Mouse (Mus musculus): Measurements from ENCODE around the gene Cfap97d2. TPM values are rescaled to one million over a fixed set of nuclear protein-coding genes. Genes with fewer than 3 reads are reported as not detected.

Gene Cfap97d2
- polyA plus RNA-seq, 1 experiment from 2014 or later = not detected

DNA sequence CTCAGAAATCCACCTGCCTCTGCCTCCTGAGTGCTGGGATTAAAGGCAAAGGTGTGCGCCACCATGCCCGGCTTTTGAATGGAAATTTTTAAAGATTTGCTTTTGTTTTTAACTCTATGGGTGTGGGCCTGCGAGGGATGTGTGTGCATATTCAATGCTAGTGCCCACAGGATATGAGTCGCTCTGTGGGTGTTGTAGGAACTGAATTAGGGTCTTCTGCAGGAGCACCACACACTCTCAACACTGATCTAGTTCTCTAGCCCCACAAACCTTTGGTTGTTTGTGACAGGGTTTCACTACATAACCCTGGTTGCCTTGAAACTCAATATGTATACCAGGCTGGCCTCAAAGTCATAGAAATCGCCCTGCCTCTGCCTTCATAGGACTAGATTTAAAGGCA, 16.4 kb upstream of the Cfap97d2 start:
- no peak overlapping the region for H3K4me3 ChIP-seq
- H3K27ac ChIP-seq = no peak overlapping the region
- 0 out of 2 replicates have a peak, but pooled peaks cover 5% of the 10 kb centered on the region for H3K27me3 ChIP-seq
- no peaks in the 10 kb centered on the region for H3K9me3 ChIP-seq
- peaks cover 12% of the 10 kb centered on the region for H3K4me1 ChIP-seq
- no peak overlapping the region for H3K9ac ChIP-seq
- H3K4me2 ChIP-seq (replicated peaks) = no peak overlapping the region
- ATAC-seq (ENCODE audit: low FRiP score, low read depth) = no peak
- WGBS = 85% methylated on average over 5 of the region's 5 CpGs
- no peaks in the 10 kb centered on the region for H3K36me3 ChIP-seq

DNA sequence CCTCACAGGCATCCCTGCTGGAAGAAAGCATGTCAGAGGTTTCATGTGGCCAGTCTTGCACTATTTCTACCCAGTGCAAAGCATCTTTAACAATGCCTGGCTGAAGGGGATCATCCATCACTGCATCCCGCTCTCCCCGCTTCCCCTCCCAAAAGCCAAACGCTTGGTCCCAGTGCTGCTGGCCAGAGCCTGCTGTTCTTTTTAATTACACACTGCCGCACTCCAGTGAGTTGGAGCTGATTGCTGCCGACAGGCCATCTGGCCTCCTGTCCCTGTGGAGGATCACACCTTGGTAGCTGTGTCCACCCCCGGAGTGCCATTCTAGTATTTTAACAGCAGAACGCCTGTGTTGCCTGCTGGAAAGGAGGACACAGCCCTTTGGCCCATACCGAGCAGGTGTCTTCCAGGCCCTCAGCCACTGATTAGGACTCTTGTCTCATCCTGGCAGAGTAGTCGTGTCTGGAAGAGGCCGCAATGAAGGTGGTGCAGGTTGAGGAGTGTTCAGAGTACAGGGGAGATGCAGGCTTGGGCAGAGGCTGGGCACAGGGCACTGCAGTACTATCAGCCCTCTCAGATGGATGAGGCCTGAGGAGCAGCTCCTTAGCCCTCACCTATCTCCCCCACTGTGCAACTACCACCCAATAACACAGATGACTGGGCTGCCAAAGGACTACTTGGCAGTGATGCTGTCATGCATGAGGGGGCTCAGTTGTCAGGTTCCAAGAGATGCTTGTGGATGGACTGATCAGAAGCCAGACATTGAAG, 13.2 kb upstream of the Cfap97d2 start:
- no peak for ATAC-seq (ENCODE audit: low FRiP score, low read depth)
- H3K36me3 ChIP-seq = no peaks in the 10 kb centered on the region

GRCm38 (mm10) chr8:13694735-13695134, 11.0 kb upstream of the Cfap97d2 start:
- Histone ChIP-seq H3K27ac (no peak overlapping the region), H3K4me2 (replicated peaks) (no peak overlapping the region), H3K4me3 (no peak overlapping the region), H3K36me3 (no peaks in the 10 kb centered on the region), H3K9ac (no peak overlapping the region), H3K4me1 (0 out of 2 replicates have a peak, but pooled peaks cover 5% of the 10 kb centered on the region), H3K27me3 (no peaks in the 10 kb centered on the region), H3K9me3 (no peaks in the 10 kb centered on the region)
- 52% methylated on average over 12 of the region's 12 CpGs for WGBS
- no peak for ATAC-seq (ENCODE audit: low FRiP score, low read depth)

More for the DNA sequence above, 13.2 kb upstream of the Cfap97d2 start:
- H3K4me1 ChIP-seq = 0 out of 2 replicates have a peak, but pooled peaks cover 8% of the 10 kb centered on the region
- H3K27me3 ChIP-seq = no peaks in the 10 kb centered on the region
- no peaks in the 10 kb centered on the region for H3K9me3 ChIP-seq
- 42% methylated on average over 10 of the region's 10 CpGs for WGBS
- no peak overlapping the region for H3K9ac ChIP-seq
- no peak overlapping the region for H3K4me2 ChIP-seq (replicated peaks)
- H3K27ac ChIP-seq = no peak overlapping the region
- no peak overlapping the region for H3K4me3 ChIP-seq

DNA sequence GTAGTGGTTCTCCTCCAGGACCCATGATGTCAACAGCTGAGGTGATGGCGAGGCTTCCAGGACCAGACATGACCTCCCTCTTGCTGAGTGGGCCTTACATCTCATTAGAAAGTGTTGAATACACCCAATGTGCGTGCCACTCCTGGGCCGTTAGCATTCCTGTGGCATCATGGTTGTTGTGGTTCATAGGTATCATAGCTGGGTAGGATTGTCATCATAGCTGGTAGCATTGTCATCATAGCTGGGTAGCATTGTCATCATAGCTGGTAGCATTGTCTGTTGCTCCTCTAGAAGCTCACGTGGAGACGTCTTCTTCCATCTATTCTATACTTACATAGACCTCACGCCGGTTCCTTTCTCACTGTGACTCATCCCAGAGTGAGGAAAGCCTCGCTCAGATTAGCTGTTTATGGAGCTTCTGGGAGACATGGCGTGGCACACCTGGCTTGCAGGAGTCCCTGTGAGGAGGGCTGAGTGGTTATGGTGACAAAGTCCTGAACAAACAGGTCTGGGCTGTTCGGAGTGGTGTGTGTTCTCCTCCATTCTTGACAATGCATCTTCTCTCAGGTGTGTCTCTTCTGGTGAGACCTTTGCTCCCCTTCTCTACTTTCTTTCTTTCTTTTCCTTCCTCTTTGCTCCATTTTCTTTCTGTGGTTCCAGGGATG, 10.4 kb upstream of the Cfap97d2 start:
- WGBS = 88% methylated on average over 10 of the region's 10 CpGs

DNA sequence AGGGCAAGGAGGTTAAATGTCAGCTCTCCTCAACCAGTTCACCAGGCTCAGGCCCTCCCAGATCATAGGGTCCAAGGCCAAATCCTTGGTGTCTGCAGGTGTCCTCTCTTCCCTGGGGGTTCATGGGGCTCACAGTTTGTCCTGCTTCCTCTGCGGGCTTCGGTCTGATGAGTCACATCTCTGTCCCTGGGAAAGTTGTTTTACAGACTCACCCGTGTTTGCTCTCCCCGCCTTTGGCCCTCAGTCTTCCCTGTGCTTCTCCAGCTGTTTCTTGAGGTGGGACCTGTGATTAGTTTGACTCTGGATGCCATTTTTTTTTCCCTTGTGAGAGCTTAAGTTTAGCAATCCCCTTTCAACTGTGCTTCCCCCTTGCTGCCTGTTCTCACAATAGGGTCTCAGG, 9.5 kb upstream of the Cfap97d2 start:
- Histone ChIP-seq H3K27me3 (no peaks in the 10 kb centered on the region), H3K4me1 (0 out of 2 replicates have a peak, but pooled peaks cover 5% of the 10 kb centered on the region), H3K4me2 (replicated peaks) (no peak overlapping the region), H3K4me3 (no peak overlapping the region), H3K9ac (no peak overlapping the region), H3K9me3 (no peaks in the 10 kb centered on the region), H3K27ac (no peak overlapping the region), H3K36me3 (no peaks in the 10 kb centered on the region)
- 83% methylated on average over 4 of the region's 4 CpGs for WGBS
- ATAC-seq (ENCODE audit: low FRiP score, low read depth) = no peak

More for the DNA sequence above, 10.4 kb upstream of the Cfap97d2 start:
- Histone ChIP-seq H3K36me3 (no peaks in the 10 kb centered on the region), H3K27ac (no peak overlapping the region), H3K4me1 (0 out of 2 replicates have a peak, but pooled peaks cover 5% of the 10 kb centered on the region), H3K9me3 (no peaks in the 10 kb centered on the region), H3K9ac (no peak overlapping the region), H3K27me3 (no peaks in the 10 kb centered on the region), H3K4me3 (no peak overlapping the region), H3K4me2 (replicated peaks) (no peak overlapping the region)
- no peak for ATAC-seq (ENCODE audit: low FRiP score, low read depth)

GRCm38 (mm10) chr8:13697196-13697595, 8.5 kb upstream of the Cfap97d2 start:
- H3K9ac ChIP-seq = no peak overlapping the region
- no peak overlapping the region for H3K4me3 ChIP-seq
- H3K4me2 ChIP-seq (replicated peaks) = no peak overlapping the region
- 71% methylated on average over 8 of the region's 8 CpGs for WGBS
- no peaks in the 10 kb centered on the region for H3K9me3 ChIP-seq
- no peaks in the 10 kb centered on the region for H3K36me3 ChIP-seq
- 0 out of 2 replicates have a peak, but pooled peaks cover 5% of the 10 kb centered on the region for H3K4me1 ChIP-seq
- no peak for ATAC-seq (ENCODE audit: low FRiP score, low read depth)
- no peaks in the 10 kb centered on the region for H3K27me3 ChIP-seq
- no peak overlapping the region for H3K27ac ChIP-seq

GRCm38 (mm10) chr8:13697681-13698080, 8.0 kb upstream of the Cfap97d2 start:
- H3K36me3 ChIP-seq = no peaks in the 10 kb centered on the region
- no peaks in the 10 kb centered on the region for H3K9me3 ChIP-seq
- WGBS = 78% methylated on average over 8 of the region's 8 CpGs
- no peak overlapping the region for H3K4me2 ChIP-seq (replicated peaks)
- no peak overlapping the region for H3K27ac ChIP-seq
- no peaks in the 10 kb centered on the region for H3K27me3 ChIP-seq
- no peak overlapping the region for H3K4me3 ChIP-seq
- 0 out of 2 replicates have a peak, but pooled peaks cover 5% of the 10 kb centered on the region for H3K4me1 ChIP-seq
- no peak overlapping the region for H3K9ac ChIP-seq
- ATAC-seq (ENCODE audit: low FRiP score, low read depth) = no peak

DNA sequence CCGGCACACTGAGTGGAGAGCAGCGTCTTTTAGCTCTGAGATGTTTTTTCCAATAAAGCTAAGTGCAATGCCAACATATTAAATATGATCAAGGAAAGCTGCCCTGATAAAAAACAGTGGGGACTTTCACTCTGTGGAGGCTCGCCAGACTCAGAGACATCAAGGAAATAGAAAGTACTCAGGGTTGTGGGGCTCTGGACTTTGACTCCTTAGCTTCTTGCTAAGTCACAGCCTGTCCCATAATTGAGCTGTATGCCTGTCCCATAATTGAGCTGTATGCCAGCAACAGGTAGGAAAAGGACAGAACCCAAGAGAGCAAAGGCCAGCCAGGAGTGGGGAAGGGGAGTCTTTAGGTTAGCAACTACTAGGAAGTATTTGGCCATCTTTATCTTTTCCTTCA, 7.4 kb upstream of the Cfap97d2 start:
- no peaks in the 10 kb centered on the region for H3K9me3 ChIP-seq
- 78% methylated on average over 3 of the region's 3 CpGs for WGBS
- no peak overlapping the region for H3K4me3 ChIP-seq
- H3K9ac ChIP-seq = no peak overlapping the region
- no peak overlapping the region for H3K4me2 ChIP-seq (replicated peaks)
- H3K27ac ChIP-seq = no peak overlapping the region
- ATAC-seq (ENCODE audit: low FRiP score, low read depth) = no peak
- no peaks in the 10 kb centered on the region for H3K27me3 ChIP-seq
- H3K36me3 ChIP-seq = no peaks in the 10 kb centered on the region
- 0 out of 2 replicates have a peak, but pooled peaks cover 5% of the 10 kb centered on the region for H3K4me1 ChIP-seq

DNA sequence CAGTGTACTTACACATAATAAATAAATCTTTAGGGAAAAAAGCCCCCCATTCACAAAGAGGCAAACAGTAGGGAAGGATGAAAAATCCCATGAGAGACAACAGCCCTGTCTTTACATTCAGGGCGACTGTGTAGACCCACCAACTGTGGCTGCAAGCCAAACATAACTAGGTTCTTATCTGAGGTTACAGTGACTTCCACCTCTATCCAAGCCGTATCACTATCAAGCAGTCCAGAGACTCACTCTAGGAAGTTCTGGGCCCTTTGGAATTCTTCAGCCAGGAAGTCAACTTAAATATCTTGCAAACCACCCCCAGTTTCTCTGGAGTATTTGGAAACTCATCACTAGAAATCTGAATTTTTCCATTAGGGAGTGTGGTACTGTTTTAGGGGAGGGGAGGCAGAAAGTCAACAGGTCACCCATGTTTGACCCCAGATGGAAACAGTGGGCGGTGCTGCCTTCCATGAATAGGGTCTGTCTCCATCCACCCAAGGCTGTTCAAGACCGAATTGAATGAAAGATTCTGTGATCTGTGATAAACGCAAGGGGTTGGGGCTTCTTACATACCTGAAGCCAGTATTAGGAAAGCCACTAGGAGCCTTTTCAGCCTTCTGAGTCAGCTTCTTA, 6.3 kb upstream of the Cfap97d2 start:
- Histone ChIP-seq H3K9ac (no peak overlapping the region), H3K4me2 (replicated peaks) (no peak overlapping the region), H3K4me1 (0 out of 2 replicates have a peak, but pooled peaks cover 5% of the 10 kb centered on the region), H3K27me3 (no peaks in the 10 kb centered on the region), H3K27ac (no peak overlapping the region), H3K36me3 (no peaks in the 10 kb centered on the region), H3K9me3 (no peaks in the 10 kb centered on the region), H3K4me3 (no peak overlapping the region)
- no peak for ATAC-seq (ENCODE audit: low FRiP score, low read depth)
- WGBS = 86% methylated on average over 5 of the region's 5 CpGs

DNA sequence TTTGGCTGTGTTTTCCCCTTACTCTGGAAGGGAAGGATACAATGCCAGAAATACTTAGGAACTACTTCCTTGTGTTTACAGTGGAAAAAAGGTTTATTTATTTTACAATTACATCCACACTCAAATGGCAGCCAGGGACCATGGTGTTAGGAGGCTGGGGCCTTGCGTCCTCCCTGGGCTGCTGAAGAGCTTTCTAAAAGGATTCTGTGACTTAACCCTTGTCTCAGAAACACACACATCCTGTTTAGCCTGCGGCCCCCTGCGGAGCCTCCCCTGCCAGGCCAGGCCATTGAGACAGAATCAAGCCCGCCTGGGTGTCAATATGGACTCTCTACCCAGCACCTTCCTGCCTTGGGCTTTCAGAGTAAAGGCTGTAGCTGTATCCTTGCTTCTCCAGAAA, 2.9 kb upstream of the Cfap97d2 start:
- WGBS = 61% methylated on average over 4 of the region's 4 CpGs
- Histone ChIP-seq H3K9ac (no peak overlapping the region), H3K36me3 (no peaks in the 10 kb centered on the region), H3K9me3 (no peaks in the 10 kb centered on the region), H3K27ac (no peak overlapping the region), H3K4me2 (replicated peaks) (no peak overlapping the region), H3K4me3 (no peak overlapping the region), H3K4me1 (peaks cover 7% of the 10 kb centered on the region), H3K27me3 (no peaks in the 10 kb centered on the region)
- no peak for ATAC-seq (ENCODE audit: low FRiP score, low read depth)

GRCm38 (mm10) chr8:13703756-13704155, 1.9 kb upstream of the Cfap97d2 start:
- Histone ChIP-seq H3K27me3 (no peaks in the 10 kb centered on the region), H3K27ac (no peak overlapping the region), H3K9me3 (no peaks in the 10 kb centered on the region), H3K4me2 (replicated peaks) (no peak overlapping the region), H3K4me3 (no peak overlapping the region), H3K36me3 (no peaks in the 10 kb centered on the region), H3K9ac (no peak overlapping the region), H3K4me1 (peaks cover 7% of the 10 kb centered on the region)
- 88% methylated on average over 6 of the region's 6 CpGs for WGBS
- no peak for ATAC-seq (ENCODE audit: low FRiP score, low read depth)

- H3K4me3 ChIP-seq = no peak overlapping the region
- WGBS = 76% methylated on average over 4 of the region's 4 CpGs
- H3K9ac ChIP-seq = no peak overlapping the region
- H3K4me2 ChIP-seq (replicated peaks) = no peak overlapping the region
- H3K36me3 ChIP-seq = no peaks in the 10 kb centered on the region
- H3K27ac ChIP-seq = no peak overlapping the region
- no peaks in the 10 kb centered on the region for H3K27me3 ChIP-seq
- no peaks in the 10 kb centered on the region for H3K9me3 ChIP-seq
- ATAC-seq (ENCODE audit: low FRiP score, low read depth) = no peak
- peaks cover 7% of the 10 kb centered on the region for H3K4me1 ChIP-seq
Observed at GRCm38 (mm10) chr8:13704301-13704700, 1.4 kb upstream of the Cfap97d2 start.

Measured in limb, embryonic 13.5 days (tissue).